In the genomic region with DNA sequence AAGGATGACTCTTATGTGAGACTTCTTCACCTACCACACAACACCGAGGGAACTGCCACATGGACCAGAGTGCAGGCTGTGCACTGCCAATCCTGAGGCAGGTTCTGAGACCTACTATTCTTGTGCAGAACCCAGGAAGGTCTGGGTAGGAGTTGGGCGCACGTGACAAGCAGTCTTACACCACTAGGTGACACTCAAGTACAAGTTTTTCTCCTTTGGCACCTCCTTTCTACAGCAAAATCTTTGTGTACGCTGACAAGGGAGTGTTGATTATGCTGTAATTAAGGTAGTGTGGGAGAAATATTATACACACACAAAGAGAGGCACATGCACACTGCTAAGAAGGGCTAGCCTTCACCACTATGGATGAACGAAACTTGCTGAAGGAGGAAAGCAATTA, we compare ENCODE assay signal across 9 mouse cellular contexts.
A peak's percentile ranks its signal among the peaks of the same experiment; 100 is the strongest.
DNase-seq lines count a peak whose midpoint lies in the region; ATAC-seq lines count a peak whose summit lies in the region.
"Had no signal": no experiment of that assay in that cellular context is flagged by ENCODE, and none has a peak within 500 bp of the region (broad histone marks: within the 10 kb centered on the region; RNA-seq: fewer than 3 reads in every experiment).

No protein-coding gene starts in this region.

- no peaks in the 10 kb centered on the region for H3K36me3 ChIP-seq in midbrain, embryonic 12.5 days
- H3K36me3 ChIP-seq: G1E had no signal

- peak; percentile 29; the same call in 1 of the 2 replicates for ATAC-seq in granulocyte monocyte progenitor cell, adult 5-6 weeks (replicated peaks; ENCODE audit: poor library complexity, severe bottlenecking)
- ATAC-seq in midbrain, embryonic 12.5 days (ENCODE audit: low FRiP score, low read depth), result peak; percentile 65; the same call in 1 of the 2 replicates

- no peaks in the 10 kb centered on the region for H3K9me3 ChIP-seq in midbrain, embryonic 12.5 days

- H3K4me3 ChIP-seq in midbrain, embryonic 12.5 days, result no peak overlapping the region

- H3K27me3 ChIP-seq in midbrain, embryonic 12.5 days, result no peaks in the 10 kb centered on the region

- WGBS in midbrain, embryonic 12.5 days, result 38% methylated on average over 5 of the region's 5 CpGs

- no peak overlapping the region for H3K27ac ChIP-seq in midbrain, embryonic 12.5 days (replicated peaks)

- no peak overlapping the region for H3K4me2 ChIP-seq in midbrain, embryonic 12.5 days (replicated peaks)

- no peak overlapping the region for H3K9ac ChIP-seq in midbrain, embryonic 12.5 days (replicated peaks)

- peaks cover 4% of the 10 kb centered on the region; the same call in 1 of the 2 replicates for H3K4me1 ChIP-seq in midbrain, embryonic 12.5 days

- peak; percentile 27 to 30 for DNase-seq in adrenal gland, postnatal 36 days
- DNase-seq in adrenal gland, adult 18-20 months (ENCODE audit: low spot score in 2 of 2), result no peak
- peak; percentile 40 for DNase-seq in A20 (ENCODE audit: low read depth, low spot score)
- peak; percentile 68 for DNase-seq in cerebellum, adult 9-10 months
- DNase-seq in kidney, postnatal 25 days, result peak; percentile 47 to 62
- no peak for DNase-seq in spleen, postnatal 14 days (ENCODE audit: low spot score in 2 of 2)

Comparison
In these comparisons a context has a peak if more than half of its experiments do, and no peak if none do; other contexts are left out.
1. DNase-seq: peak in adrenal gland, postnatal 36 days (2 of 2), A20 (single experiment), cerebellum, adult 9-10 months (single experiment) and kidney, postnatal 25 days (2 of 2); none in adrenal gland, adult 18-20 months (0 of 2) and spleen, postnatal 14 days (0 of 2).